Mouse (Mus musculus) E14TG2a.4 (cell line): Measurements from ENCODE around the gene Ablim1.

Experiments
- CTCF ChIP-seq: conservative IDR thresholded peaks from 2 replicates; pipeline ENCODE4 v1.5.1; 2014; ENCODE audit warnings: low read length
- POU5F1 ChIP-seq: IDR thresholded peaks from 2 replicates; pipeline ENCODE4 v1.6.1; 2014; ENCODE audit warnings: low read length, borderline replicate concordance

DNA sequence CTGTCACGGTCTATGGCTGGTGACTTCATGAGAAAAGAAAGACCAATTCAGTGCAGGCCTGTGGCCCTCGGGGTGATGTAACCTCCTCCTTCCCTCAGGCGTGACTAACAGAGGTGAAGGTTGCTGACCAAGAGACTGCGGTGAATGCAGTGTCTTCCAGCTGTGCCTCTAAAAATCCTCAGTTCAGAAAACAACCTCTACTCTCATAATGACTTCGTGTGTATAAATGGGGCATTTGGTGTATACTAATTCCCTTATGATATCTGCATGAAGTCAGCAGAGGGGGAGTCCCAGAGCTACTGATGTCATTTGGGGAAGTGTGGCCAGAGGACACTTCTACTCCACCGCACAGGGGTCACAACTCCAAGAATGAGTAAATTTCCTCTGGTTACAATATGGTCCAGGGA lies 301.4 kb downstream of the Ablim1 start:
- TF ChIP-seq CTCF = no peak
- TF ChIP-seq POU5F1 = no peak
